Mouse (Mus musculus) kidney, postnatal 0 days (tissue): ENCODE measurements around the gene Rpusd4. TPM values are rescaled to one million over a fixed set of nuclear protein-coding genes. Genes with fewer than 3 reads are reported as not detected.

ENCODE experiments used
- ATAC-seq: fragments of 200-750 bp; cut with Nextera tagmentation; replicated peaks from 2 replicates; pipeline ENCODE4 v1.8.0; 2017; ENCODE audit warnings: low read depth, moderate number of reproducible peaks, moderate TSS enrichment, moderate library complexity; ENCODE audit not compliant: low FRiP score
- DNase-seq: peaks from one replicate; pipeline ENCODE4 v3.0.0-alpha.2; 2016; ENCODE audit warnings: low spot score
- H3K27ac ChIP-seq: fragments of 300-500 bp; sonication (generic); 2 replicates; pipeline ENCODE4 v1.5.1; 2014; ENCODE audit warnings: mild to moderate bottlenecking
- H3K27me3 ChIP-seq: fragments of 300-500 bp; sonication (generic); 2 replicates; pipeline ENCODE4 v1.6.1; 2014; ENCODE audit warnings: low read length, mixed read lengths; ENCODE audit not compliant: insufficient read depth
- H3K36me3 ChIP-seq: fragments of 300-500 bp; sonication (generic); 2 replicates; pipeline ENCODE4 v1.6.1; 2014; ENCODE audit warnings: low read length, mixed read lengths; ENCODE audit not compliant: insufficient read depth
- H3K4me1 ChIP-seq: fragments of 300-500 bp; sonication (generic); replicated peaks from 2 replicates; pipeline ENCODE4 v1.6.1; 2014; ENCODE audit warnings: antibody characterized with exemption, low read length, mixed read lengths; ENCODE audit not compliant: insufficient read depth
- H3K4me2 ChIP-seq: fragments of 300-500 bp; sonication (generic); 2 replicates; pipeline ENCODE4 v1.6.1; 2014; ENCODE audit warnings: mild to moderate bottlenecking, low read length, moderate library complexity, mixed read lengths
- H3K4me3 ChIP-seq: fragments of 300-500 bp; sonication (generic); replicated peaks from 2 replicates; pipeline ENCODE4 v1.5.1; 2014; ENCODE audit warnings: low read depth, low read length
- H3K9ac ChIP-seq: fragments of 300-500 bp; sonication (generic); 2 replicates; pipeline ENCODE4 v1.6.1; 2014; ENCODE audit warnings: low read depth, low read length
- H3K9me3 ChIP-seq: fragments of 300-500 bp; sonication (generic); replicated peaks from 2 replicates; pipeline ENCODE4 v1.6.1; 2016; ENCODE audit warnings: low read length, inconsistent platforms, mixed read lengths
- CTCF ChIP-seq: IDR thresholded peaks from 2 replicates; pipeline ENCODE4 v1.5.1; 2016; ENCODE audit warnings: antibody characterized with exemption, low read depth, mild to moderate bottlenecking, moderate library complexity
- WGBS: fragments of 180-500 bp; shearing (Covaris S2); extraction: QIAGEN DNeasy Blood & Tissue Kit; methylation state at CpG from one replicate; pipeline ENCODE4 v1.1.7; 2014; 5-methylcytosine and 5-hydroxymethylcytosine counted together
- polyA plus RNA-seq: library from polyadenylated mRNA; unstranded; fragments of >200 nt; fragmentation: Nextera tagmentation; extraction: Ambion mirVana; gene quantifications from 2 replicates; pipeline ENCODE4 v1.2.1, GENCODE M21; 2015

Gene Rpusd4
- 26.5 and 29.6 TPM in 2 replicates for polyA plus RNA-seq

GRCm38 (mm10) chr9:35267146-35267975, at the start of gene Rpusd4, which contains the start of gene Fam118b:
Rpusd4 (plus strand) TSS chr9:35267865.
Fam118b (minus strand) TSS chr9:35267805.
- peak within 1 kb of the TSS; percentile 71 for H3K4me2 ChIP-seq
- no peaks in the 10 kb centered on the region for H3K27me3 ChIP-seq
- peak; percentile 96 for DNase-seq
- WGBS = under 1% methylated on average over 59 of the region's 62 CpGs
- no peak for TF ChIP-seq CTCF
- peak; percentile 94 for ATAC-seq
- no peaks in the 10 kb centered on the region for H3K9me3 ChIP-seq
- H3K36me3 ChIP-seq = peaks cover 6% of the 10 kb centered on the region
- H3K9ac ChIP-seq = peak within 1 kb of the TSS; percentile 69
- H3K4me3 ChIP-seq = peak within 1 kb of the TSS; percentile 67
- peak within 1 kb of the TSS; percentile 51; the same call in 1 of the 2 replicates for H3K27ac ChIP-seq
- peaks cover 7% of the 10 kb centered on the region; the same call in 1 of the 2 replicates for H3K4me1 ChIP-seq

- no peak for ATAC-seq
- H3K4me1 ChIP-seq = no peaks in the 10 kb centered on the region
- H3K4me2 ChIP-seq = no peak overlapping the region
- H3K27me3 ChIP-seq = no peaks in the 10 kb centered on the region
- peaks cover 37% of the 10 kb centered on the region for H3K36me3 ChIP-seq
- DNase-seq = no peak
- no peak overlapping the region for H3K4me3 ChIP-seq
- H3K9ac ChIP-seq = no peak overlapping the region
- no peaks in the 10 kb centered on the region for H3K9me3 ChIP-seq
- WGBS = 74% methylated on average over 1 of the region's 1 CpGs
- no peak for TF ChIP-seq CTCF
- H3K27ac ChIP-seq = no peak overlapping the region
Measured at GRCm38 (mm10) chr9:35217963-35218362, 49.7 kb upstream of the Rpusd4 start.

- no peak for TF ChIP-seq CTCF
- DNase-seq = no peak
Measured at GRCm38 (mm10) chr9:35223466-35223865, 44.2 kb upstream of the Rpusd4 start.

GRCm38 (mm10) chr9:35228671-35229070, 39.0 kb upstream of the Rpusd4 start:
- Histone ChIP-seq H3K4me1 (no peaks in the 10 kb centered on the region), H3K4me2 (no peak overlapping the region), H3K27me3 (no peaks in the 10 kb centered on the region), H3K9me3 (no peaks in the 10 kb centered on the region), H3K4me3 (no peak overlapping the region), H3K27ac (no peak overlapping the region), H3K9ac (no peak overlapping the region), H3K36me3 (peaks cover under 1% of the 10 kb centered on the region; the same call in 1 of the 2 replicates)
- ATAC-seq (no peak), DNase-seq (no peak)
- no peak for TF ChIP-seq CTCF
- WGBS = 84% methylated on average over 3 of the region's 3 CpGs

More at GRCm38 (mm10) chr9:35223466-35223865, 44.2 kb upstream of the Rpusd4 start:
- Histone ChIP-seq H3K4me3 (no peak overlapping the region), H3K27ac (no peak overlapping the region), H3K4me2 (no peak overlapping the region), H3K27me3 (no peaks in the 10 kb centered on the region), H3K9me3 (no peaks in the 10 kb centered on the region), H3K9ac (no peak overlapping the region), H3K4me1 (no peaks in the 10 kb centered on the region), H3K36me3 (peaks cover 6% of the 10 kb centered on the region)
- 94% methylated on average over 3 of the region's 3 CpGs for WGBS
- no peak for ATAC-seq

GRCm38 (mm10) chr9:35235996-35236395, 31.7 kb upstream of the Rpusd4 start:
- no peaks in the 10 kb centered on the region for H3K4me1 ChIP-seq
- no peak overlapping the region for H3K4me3 ChIP-seq
- no peaks in the 10 kb centered on the region for H3K9me3 ChIP-seq
- DNase-seq = no peak
- TF ChIP-seq CTCF = no peak
- peaks cover 7% of the 10 kb centered on the region; the same call in 1 of the 2 replicates for H3K36me3 ChIP-seq
- no peaks in the 10 kb centered on the region for H3K27me3 ChIP-seq
- H3K4me2 ChIP-seq = no peak overlapping the region
- ATAC-seq = no peak
- H3K9ac ChIP-seq = no peak overlapping the region
- H3K27ac ChIP-seq = no peak overlapping the region
- 71% methylated on average over 3 of the region's 3 CpGs for WGBS

GRCm38 (mm10) chr9:35238371-35238770, 29.3 kb upstream of the Rpusd4 start:
- no peak overlapping the region for H3K4me3 ChIP-seq
- H3K4me1 ChIP-seq = no peaks in the 10 kb centered on the region
- DNase-seq (no peak), ATAC-seq (no peak)
- no peaks in the 10 kb centered on the region for H3K9me3 ChIP-seq
- no peaks in the 10 kb centered on the region for H3K27me3 ChIP-seq
- no peak overlapping the region for H3K4me2 ChIP-seq
- no peak overlapping the region for H3K9ac ChIP-seq
- 0 out of 2 replicates have a peak, but pooled peaks cover 7% of the 10 kb centered on the region for H3K36me3 ChIP-seq
- TF ChIP-seq CTCF = no peak
- WGBS = 100% methylated on average over 1 of the region's 1 CpGs
- no peak overlapping the region for H3K27ac ChIP-seq
